Mouse (Mus musculus): ENCODE results near the gene AW011738.

AW011738 gene

GRCm38 (mm10) chr4:156203001-156203412, at the start of gene AW011738:
Gene AW011738, plus strand, starts transcription at chr4:156203304.
- TF ChIP-seq GATA4 (IDR thresholded peaks at IDR 0.05; ENCODE audit: insufficient replicate concordance, low read length): no peak

GRCm38 (mm10) chr4:156154771-156155170, 48.3 kb upstream of the AW011738 start:
- TF ChIP-seq GATA4 (IDR thresholded peaks at IDR 0.05; ENCODE audit: insufficient replicate concordance, low read length): no peak

GRCm38 (mm10) chr4:156166477-156166876, 36.6 kb upstream of the AW011738 start:
- no peak for TF ChIP-seq GATA4 (IDR thresholded peaks at IDR 0.05; ENCODE audit: insufficient replicate concordance, low read length)

GRCm38 (mm10) chr4:156168611-156169010, 34.5 kb upstream of the AW011738 start:
- no peak for TF ChIP-seq GATA4 (IDR thresholded peaks at IDR 0.05; ENCODE audit: insufficient replicate concordance, low read length)

- TF ChIP-seq GATA4 (IDR thresholded peaks at IDR 0.05; ENCODE audit: insufficient replicate concordance, low read length): no peak
Observed at GRCm38 (mm10) chr4:156169129-156169528, 34.0 kb upstream of the AW011738 start.

- no peak for TF ChIP-seq GATA4 (IDR thresholded peaks at IDR 0.05; ENCODE audit: insufficient replicate concordance, low read length)
Observed at GRCm38 (mm10) chr4:156171828-156172227, 31.3 kb upstream of the AW011738 start.

- no peak for TF ChIP-seq GATA4 (IDR thresholded peaks at IDR 0.05; ENCODE audit: insufficient replicate concordance, low read length)
Observed at GRCm38 (mm10) chr4:156177630-156178029, 25.5 kb upstream of the AW011738 start.

- TF ChIP-seq GATA4 (IDR thresholded peaks at IDR 0.05; ENCODE audit: insufficient replicate concordance, low read length): no peak
Observed at GRCm38 (mm10) chr4:156183747-156184146, 19.4 kb upstream of the AW011738 start.

GRCm38 (mm10) chr4:156184291-156184954, 18.7 kb upstream of the AW011738 start:
- TF ChIP-seq GATA4 (IDR thresholded peaks at IDR 0.05; ENCODE audit: insufficient replicate concordance, low read length): no peak

GRCm38 (mm10) chr4:156185456-156185949, 17.6 kb upstream of the AW011738 start:
- TF ChIP-seq GATA4 (IDR thresholded peaks at IDR 0.05; ENCODE audit: insufficient replicate concordance, low read length): no peak

- TF ChIP-seq GATA4 (IDR thresholded peaks at IDR 0.05; ENCODE audit: insufficient replicate concordance, low read length): no peak
Observed at GRCm38 (mm10) chr4:156185950-156186850, 16.9 kb upstream of the AW011738 start.

GRCm38 (mm10) chr4:156188162-156188810, 14.8 kb upstream of the AW011738 start:
- TF ChIP-seq GATA4 (IDR thresholded peaks at IDR 0.05; ENCODE audit: insufficient replicate concordance, low read length): no peak

GRCm38 (mm10) chr4:156188811-156189323, 14.2 kb upstream of the AW011738 start:
- TF ChIP-seq GATA4 (IDR thresholded peaks at IDR 0.05; ENCODE audit: insufficient replicate concordance, low read length): no peak

- TF ChIP-seq GATA4 (IDR thresholded peaks at IDR 0.05; ENCODE audit: insufficient replicate concordance, low read length): no peak
Observed at GRCm38 (mm10) chr4:156192421-156193199, 10.5 kb upstream of the AW011738 start.

Data from liver, adult (tissue).